Mouse (Mus musculus) CH12.LX (cell line): ENCODE data around the gene Ttll6.

Experiments used
- BHLHE40 ChIP-seq: IDR thresholded peaks from 2 replicates; pipeline ENCODE4 v1.6.1; 2011; ENCODE audit warnings: mild to moderate bottlenecking, low read depth, low read length, improper control_type of control experiment
- CTCF ChIP-seq, 2 experiments: IDR thresholded peaks in 1 of 2; conservative IDR thresholded peaks in 1 of 2; 2 replicates each; pipeline ENCODE4 v1.5.1; 2011 to 2012; ENCODE audit warnings: low read depth in 2 of 2, low read length in 2 of 2, improper control_type of control experiment in 1 of 2, inconsistent platforms in 1 of 2, mild to moderate bottlenecking in 1 of 2, moderate library complexity in 1 of 2
- E2F4 ChIP-seq: IDR thresholded peaks from 2 replicates; pipeline ENCODE4 v1.6.1; 2011; ENCODE audit warnings: low read depth, low read length, improper control_type of control experiment; ENCODE audit not compliant: insufficient replicate concordance
- ELF1 ChIP-seq: IDR thresholded peaks from 2 replicates; pipeline ENCODE4 v1.6.1; 2014; ENCODE audit warnings: low read depth, mild to moderate bottlenecking, inconsistent platforms, low read length, improper control_type of control experiment
- GABPA ChIP-seq: IDR thresholded peaks from 2 replicates; pipeline ENCODE4 v1.6.1; 2012; ENCODE audit warnings: low read depth, low read length, improper control_type of control experiment, inconsistent platforms; ENCODE audit not compliant: insufficient replicate concordance
- HCFC1 ChIP-seq: IDR thresholded peaks from 2 replicates; pipeline ENCODE4 v1.6.1; 2012; ENCODE audit warnings: low read depth, mild to moderate bottlenecking, inconsistent platforms, low read length, improper control_type of control experiment
- JUN ChIP-seq: IDR thresholded peaks from 2 replicates; pipeline ENCODE4 v1.6.1; 2011; ENCODE audit warnings: low read depth, mild to moderate bottlenecking, low read length, improper control_type of control experiment, moderate library complexity; ENCODE audit not compliant: insufficient read depth
- JUND ChIP-seq: conservative IDR thresholded peaks from 2 replicates; pipeline ENCODE4 v1.6.1; 2011; ENCODE audit warnings: low read depth, low read length, improper control_type of control experiment
- KAT2A ChIP-seq: IDR thresholded peaks from 2 replicates; pipeline ENCODE4 v1.6.1; 2012; ENCODE audit warnings: low read length, improper control_type of control experiment, inconsistent platforms; ENCODE audit not compliant: insufficient replicate concordance
- RAD21 ChIP-seq: IDR thresholded peaks from 2 replicates; pipeline ENCODE4 v1.6.1; 2011; ENCODE audit warnings: low read depth, mild to moderate bottlenecking, low read length, improper control_type of control experiment, moderate library complexity
- USF2 ChIP-seq: conservative IDR thresholded peaks from 2 replicates; pipeline ENCODE4 v1.6.1; 2011; ENCODE audit warnings: low read depth, low read length, improper control_type of control experiment
- ZMIZ1 ChIP-seq: IDR thresholded peaks from 2 replicates; pipeline ENCODE4 v1.6.1; 2012; ENCODE audit warnings: low read depth, mild to moderate bottlenecking, inconsistent platforms, low read length, improper control_type of control experiment
- ZNF384 ChIP-seq: IDR thresholded peaks from 2 replicates; pipeline ENCODE4 v1.6.1; 2012; ENCODE audit warnings: low read depth, low read length, improper control_type of control experiment, inconsistent platforms

DNA sequence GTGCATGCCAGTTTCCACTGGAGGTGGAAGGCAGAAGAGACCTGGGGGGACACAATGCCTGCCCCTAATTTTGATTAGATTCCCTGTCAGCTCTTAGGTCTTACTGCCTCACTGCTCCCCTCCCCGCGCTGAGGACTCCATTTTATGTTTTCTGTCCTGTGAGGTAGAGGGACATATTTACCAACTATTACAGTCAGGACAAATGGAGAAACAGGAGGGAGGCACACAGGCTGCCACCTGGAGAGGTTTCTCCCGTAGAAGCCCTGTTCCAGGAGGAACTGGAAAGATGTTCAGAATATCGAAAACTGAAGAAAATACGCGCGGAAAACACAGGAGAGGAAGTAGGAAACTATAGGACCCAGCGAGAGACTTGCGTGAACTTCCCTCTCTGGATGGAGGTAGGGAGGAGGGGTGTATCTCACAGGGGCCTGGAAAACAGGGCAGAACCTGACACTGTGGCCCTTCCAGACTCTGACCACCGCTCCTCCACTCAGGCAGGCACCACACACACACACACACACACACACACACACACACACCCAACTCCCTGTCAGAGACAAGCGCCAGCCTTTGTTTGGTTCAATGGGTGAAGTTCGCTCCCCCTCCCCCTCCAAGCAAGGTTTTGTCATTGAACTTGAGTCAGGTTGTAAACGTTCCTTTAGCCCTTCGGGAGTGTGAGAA, 69.0 kb downstream of the Ttll6 start:
- TF ChIP-seq ELF1 (no peak), RAD21 (no peak), KAT2A (no peak), JUN (no peak), E2F4 (no peak), JUND (no peak), CTCF (conservative IDR thresholded peaks at IDR 0.05 in 1 of 2, IDR thresholded peaks at IDR 0.05 in 1 of 2; ENCODE audit: low read depth in 2 of 2, low read length in 2 of 2) (no peak), HCFC1 (no peak), ZMIZ1 (no peak), BHLHE40 (no peak), ZNF384 (no peak), GABPA (no peak), USF2 (no peak)
